Mouse (Mus musculus): ENCODE results near the gene Josd1.

DNA sequence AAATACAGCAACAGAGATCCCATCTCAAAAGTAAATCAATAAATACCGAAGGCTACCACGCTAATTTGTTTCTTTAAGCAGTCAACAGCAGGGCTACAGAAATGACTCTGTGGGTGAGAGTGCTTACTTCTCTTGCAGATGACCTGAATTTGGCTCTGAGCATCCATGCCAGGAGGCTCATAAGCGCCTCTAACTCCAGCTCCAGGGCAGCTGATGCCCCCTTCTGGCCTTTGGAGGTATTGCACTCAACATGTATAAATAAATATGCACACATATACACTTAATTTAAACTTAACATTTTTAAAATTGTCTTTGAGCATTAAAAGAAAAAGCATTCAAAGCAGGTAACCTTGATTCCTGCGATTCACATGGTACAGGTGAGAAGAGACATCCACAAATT, 36.2 kb downstream of the Josd1 start:
- TF ChIP-seq CTCF (IDR thresholded peaks at IDR 0.05; ENCODE audit: extremely low read depth, insufficient read length, insufficient replicate concordance, low read depth, low read length) (peak; percentile 56; the same call in 1 of the 2 replicates), POLR2A (IDR thresholded peaks at IDR 0.05; ENCODE audit: low read depth, low read length) (no peak)

Measured in small intestine, adult 2 months (tissue).